Mouse (Mus musculus): ENCODE results near the gene Zfp408.
A peak's percentile ranks its signal among the peaks of the same experiment; 100 is the strongest.
"Not testable (repeated sequence)": the region's sequence is repeated elsewhere in the genome, so short reads cannot be mapped to it uniquely, and the experiment has no call there.

Zfp408 gene

GRCm38 (mm10) chr2:91650360-91650995, 887 bp upstream of the Zfp408 start:
- DNase-seq, result no peak

DNA sequence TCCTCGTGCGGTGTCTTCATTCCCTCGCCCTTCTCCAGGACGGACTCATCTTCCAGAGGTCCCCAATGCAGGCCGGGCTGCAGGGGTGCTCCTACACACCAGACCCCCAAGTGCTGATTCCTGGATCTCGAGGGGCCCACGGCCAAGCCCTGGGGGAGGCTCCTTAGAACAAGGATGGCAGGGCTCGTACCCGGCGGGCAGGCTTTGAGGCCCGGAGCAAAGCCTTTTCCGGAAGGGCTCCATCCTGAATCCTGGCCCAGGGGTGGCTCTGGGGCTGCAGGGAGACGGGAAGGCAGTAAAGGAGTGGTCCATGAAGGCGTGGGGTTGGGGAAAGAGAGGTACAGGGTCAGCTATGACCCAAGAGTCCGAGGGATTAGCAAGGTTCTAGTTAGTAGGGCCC, 439 bp downstream of the Zfp408 start:
- DNase-seq, result no peak

GRCm38 (mm10) chr2:91646733-91647132, 2.9 kb downstream of the Zfp408 start:
- peak; percentile 74 for DNase-seq

GRCm38 (mm10) chr2:91645811-91646210, 3.8 kb downstream of the Zfp408 start:
- DNase-seq, result no peak

DNA sequence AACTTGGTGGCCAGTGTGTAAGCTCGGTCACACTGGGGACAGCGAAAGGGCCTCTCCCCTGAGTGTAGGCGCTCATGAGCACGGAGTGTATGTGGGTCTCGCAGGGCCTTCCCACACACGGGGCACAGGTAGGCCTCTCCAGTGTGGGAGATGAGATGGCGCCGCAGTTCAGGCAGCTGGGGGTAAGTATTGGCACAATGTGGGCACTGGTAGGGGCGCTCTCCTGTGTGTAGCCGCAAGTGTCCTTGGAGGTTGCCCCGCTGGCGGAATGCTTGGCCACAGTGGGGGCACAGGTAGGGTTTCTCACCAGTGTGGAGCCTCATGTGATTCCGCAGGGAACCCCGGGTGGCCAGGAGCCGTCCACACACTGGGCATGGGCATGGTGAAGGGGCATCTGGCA, 4.2 kb downstream of the Zfp408 start:
- no peak for DNase-seq

GRCm38 (mm10) chr2:91644021-91644420, 5.6 kb downstream of the Zfp408 start:
- DNase-seq, result no peak

DNA sequence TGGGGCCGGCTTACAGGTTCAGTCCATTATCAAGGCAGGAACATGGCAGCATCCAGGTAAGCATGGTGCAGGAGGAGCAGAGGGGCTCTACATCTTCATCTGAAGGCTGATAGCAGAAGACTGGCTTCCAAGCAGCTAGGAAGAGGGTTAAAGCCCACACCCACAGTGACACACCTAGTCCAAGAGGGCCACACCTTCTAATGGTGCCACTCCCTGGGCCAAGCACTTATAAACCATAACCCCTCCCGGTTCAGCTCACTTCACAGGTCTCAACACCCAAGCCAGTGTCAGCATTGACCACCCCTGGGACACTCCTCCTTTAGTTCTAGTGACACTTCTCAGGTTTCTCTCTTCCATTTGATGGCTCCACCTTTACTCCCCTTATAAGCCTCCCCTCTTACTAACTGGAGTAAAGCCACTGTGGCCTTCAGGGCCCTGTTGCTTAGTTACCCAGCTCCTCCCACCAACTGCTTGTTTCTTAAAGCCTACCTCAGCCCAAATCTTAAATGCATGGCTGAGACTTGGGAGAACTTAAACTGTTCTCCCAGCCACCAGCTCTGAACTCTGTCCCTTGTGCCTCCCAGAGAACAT, 6.7 kb downstream of the Zfp408 start:
- no peak for DNase-seq

DNA sequence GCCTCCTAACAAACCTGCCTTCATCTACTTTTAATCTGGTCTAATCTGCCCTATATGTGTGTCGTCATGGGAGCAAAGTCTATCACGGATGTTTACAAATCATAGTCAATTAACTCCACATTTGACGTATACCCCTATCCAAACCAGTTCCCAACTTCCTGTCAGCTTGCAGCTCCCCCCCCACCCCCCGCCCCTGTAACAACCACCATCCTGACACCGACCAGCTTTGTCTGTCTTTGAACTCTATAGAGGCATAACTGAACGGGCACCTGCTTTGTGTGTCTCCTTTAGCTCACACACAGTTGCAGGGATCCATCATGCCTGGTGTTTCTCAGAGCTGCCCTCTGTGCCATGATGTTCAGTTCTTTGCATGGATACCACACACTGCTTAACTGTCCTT, 10.7 kb downstream of the Zfp408 start:
- DNase-seq, result no peak

DNA sequence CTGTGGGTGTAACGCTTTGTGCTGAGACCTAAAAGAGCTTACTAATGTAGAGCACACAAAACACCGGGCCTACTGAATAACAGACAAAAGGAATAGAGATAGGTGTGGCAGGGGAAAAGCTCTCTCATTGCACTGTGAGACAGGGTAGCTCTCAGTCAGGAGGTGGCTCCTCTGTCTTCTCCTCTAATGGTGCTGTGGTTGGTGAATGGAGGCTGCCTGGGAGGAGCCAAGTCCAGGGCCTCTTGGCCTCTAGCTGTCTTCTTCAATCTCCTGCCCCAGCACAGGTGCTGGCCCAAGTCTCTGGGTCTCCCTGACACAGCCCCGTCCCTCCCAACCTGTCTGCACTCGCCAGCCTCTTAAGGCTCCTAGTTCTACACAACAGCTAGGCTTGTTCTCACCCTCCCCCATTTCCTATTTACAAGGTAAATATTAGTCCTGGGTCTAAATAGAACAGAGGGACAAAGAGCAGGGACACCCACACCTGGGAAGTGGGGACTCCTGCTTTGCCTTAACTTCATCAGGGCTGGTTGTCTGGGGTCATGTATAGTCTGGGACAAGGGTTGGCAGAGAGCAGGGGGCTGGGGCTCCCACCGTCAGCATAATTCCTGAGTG, 12.8 kb downstream of the Zfp408 start:
- DNase-seq, result no peak

DNA sequence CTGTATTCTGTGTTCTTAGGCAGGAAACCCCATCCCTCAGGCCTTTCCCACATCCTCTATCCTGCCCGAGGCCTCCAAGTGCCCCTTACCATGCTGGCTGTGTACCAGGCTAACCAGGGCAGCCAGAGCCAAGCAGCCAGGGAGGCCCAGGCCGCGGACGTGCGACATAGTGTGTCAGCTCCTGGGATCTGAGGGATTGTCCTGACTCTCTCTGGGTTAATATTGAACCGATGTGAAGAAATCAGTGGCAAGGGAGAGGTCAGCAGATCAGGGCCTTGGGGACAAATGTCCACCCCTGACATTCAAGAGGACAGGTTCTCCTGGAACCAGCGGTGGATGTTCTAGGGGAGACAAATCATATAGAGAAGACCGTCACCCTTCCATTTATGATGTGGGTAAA, 13.4 kb downstream of the Zfp408 start, which contains the start of gene F2:
Gene F2 (minus strand): TSS at position 186 of the 400 bp plus-strand sequence.
- no peak for DNase-seq

- DNase-seq, result no peak
Measured at GRCm38 (mm10) chr2:91635486-91635885, 14.1 kb downstream of the Zfp408 start.

- DNase-seq, result no peak
Measured at GRCm38 (mm10) chr2:91634841-91635240, 14.8 kb downstream of the Zfp408 start.

GRCm38 (mm10) chr2:91633334-91633977, 16.1 kb downstream of the Zfp408 start:
- no peak for DNase-seq

- DNase-seq, result no peak
Measured at GRCm38 (mm10) chr2:91632316-91632715, 17.3 kb downstream of the Zfp408 start.

GRCm38 (mm10) chr2:91631826-91632225, 17.8 kb downstream of the Zfp408 start:
- DNase-seq, result no peak

DNA sequence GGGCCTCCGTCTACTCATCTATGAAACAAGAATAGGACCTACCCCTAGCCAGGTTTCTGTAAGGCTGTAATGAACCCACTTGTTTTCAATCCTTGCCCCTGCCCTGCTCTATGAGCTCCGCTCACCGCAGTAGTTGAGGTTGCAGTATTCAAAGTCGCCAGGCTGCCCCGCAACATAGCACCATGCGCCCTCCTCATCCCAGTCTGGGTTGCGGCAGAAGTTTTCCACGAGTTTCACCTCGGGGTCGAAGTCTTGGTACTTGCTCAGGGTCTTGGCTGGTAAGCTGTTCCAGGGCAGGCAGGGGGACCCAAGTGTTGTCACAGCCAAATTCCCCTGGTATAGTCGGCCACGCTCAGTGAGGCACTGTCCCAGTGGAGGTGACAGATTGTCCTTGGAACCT, 19.2 kb downstream of the Zfp408 start:
- DNase-seq, result no peak

DNA sequence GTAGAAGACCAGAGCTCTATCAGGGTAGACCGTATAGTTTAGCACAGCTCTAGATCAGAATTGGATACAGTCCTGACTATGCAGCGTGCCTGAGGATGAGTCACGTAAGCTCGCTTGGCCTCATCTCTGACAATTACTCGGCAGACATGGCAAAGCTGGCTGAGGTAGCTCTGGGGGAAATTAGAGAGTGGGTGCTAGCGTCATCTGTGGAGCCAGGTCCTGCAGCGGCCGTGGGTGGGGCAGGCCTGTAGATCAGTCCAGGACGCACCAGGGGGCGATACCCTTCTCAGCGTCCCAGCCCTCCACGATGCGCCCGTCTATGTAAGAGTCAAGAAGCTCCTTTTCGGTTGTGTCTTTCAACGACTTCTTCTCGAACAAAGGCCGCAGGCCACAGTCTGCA, 19.9 kb downstream of the Zfp408 start:
- no peak for DNase-seq

GRCm38 (mm10) chr2:91628171-91628570, 21.4 kb downstream of the Zfp408 start:
- DNase-seq, result no peak

DNA sequence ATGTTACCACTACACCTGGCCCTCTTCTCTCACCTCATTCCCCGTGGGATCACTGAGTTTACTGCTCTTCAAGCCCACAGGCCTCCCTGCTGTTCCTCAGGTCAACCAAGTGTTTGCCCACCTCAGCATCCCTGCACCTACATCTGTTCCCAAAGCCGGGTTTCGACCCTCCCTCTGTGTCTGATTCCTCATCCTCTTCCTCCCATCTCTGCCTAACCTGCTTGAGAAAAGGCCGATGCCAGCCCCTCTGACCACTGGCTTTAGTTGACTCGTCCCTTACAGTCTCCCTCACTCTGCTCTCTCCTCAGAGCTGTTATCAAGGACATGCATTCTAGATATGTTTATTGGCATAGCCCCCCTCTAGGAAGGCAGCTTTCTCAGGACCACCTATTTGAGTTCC, 22.1 kb downstream of the Zfp408 start:
- DNase-seq, result no peak

GRCm38 (mm10) chr2:91623366-91623765, 26.2 kb downstream of the Zfp408 start:
- not testable (repeated sequence) for DNase-seq

- DNase-seq, result no peak
Measured at GRCm38 (mm10) chr2:91622356-91622755, 27.2 kb downstream of the Zfp408 start.

- DNase-seq, result not testable (repeated sequence)
Measured at GRCm38 (mm10) chr2:91609370-91609769, 40.2 kb downstream of the Zfp408 start.

DNA sequence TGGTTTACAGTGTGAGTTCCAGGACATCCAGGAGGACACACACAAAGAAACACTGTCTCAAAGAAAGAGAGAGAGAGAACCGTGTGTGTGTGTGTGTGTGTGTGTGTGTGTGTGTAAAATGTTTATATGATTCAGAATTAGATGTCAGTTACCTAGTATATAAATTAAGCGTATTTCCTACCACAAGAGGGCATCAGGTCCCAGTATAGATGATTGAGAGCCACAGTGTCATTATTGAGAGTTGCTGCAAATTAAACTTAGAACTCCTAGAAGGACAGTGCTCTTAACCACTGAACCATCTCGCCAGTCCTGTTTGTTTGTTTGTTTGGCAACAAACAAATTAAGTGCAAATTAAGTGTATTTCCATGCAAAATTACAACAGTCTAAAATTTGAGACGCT, 47.2 kb downstream of the Zfp408 start:
- DNase-seq, result no peak

DNA sequence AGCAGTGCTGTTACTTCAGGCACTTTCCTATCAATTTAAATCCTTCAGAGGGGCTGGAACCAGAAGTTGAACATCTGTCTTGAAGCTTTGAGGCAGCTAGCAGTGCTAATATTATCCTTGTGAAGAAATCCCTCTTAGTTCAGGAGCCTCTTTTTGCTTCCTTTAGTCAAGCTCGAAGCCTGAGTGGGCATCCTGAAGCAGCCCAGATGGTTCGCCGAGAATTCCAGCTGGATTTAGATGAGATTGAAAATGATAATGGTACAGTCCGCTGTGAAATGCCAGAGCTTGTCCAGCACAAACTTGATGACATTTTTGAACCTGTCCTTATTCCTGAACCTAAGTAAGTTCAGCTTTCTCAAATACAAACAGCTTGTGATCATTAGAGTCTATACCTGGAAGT, 49.1 kb downstream of the Zfp408 start:
- DNase-seq, result no peak

Data from right cerebral cortex, postnatal 4 days (tissue).